Mouse (Mus musculus) lung, embryonic 15.5 days (tissue): ENCODE data around the gene Myo18b. TPM values are rescaled to one million over a fixed set of nuclear protein-coding genes. Genes with fewer than 3 reads are reported as not detected.
A peak's percentile ranks its signal among the peaks of the same experiment; 100 is the strongest.

ENCODE experiments used
- ATAC-seq: fragments of 200-750 bp; cut with Nextera tagmentation; 2 replicates; pipeline ENCODE4 v1.8.0; 2017; ENCODE audit warnings: moderate number of reproducible peaks, borderline replicate concordance; ENCODE audit not compliant: low FRiP score, low TSS enrichment; ENCODE audit errors: extremely low read depth
- H3K27ac ChIP-seq: fragments of 300-500 bp; sonication (generic); 2 replicates; pipeline ENCODE4 v1.5.1; 2015; ENCODE audit warnings: moderate library complexity, mild to moderate bottlenecking, inconsistent platforms
- H3K27me3 ChIP-seq: fragments of 300-500 bp; sonication (generic); 2 replicates; pipeline ENCODE4 v1.6.1; 2015; ENCODE audit warnings: inconsistent platforms
- H3K36me3 ChIP-seq: fragments of 300-500 bp; sonication (generic); 2 replicates; pipeline ENCODE4 v1.6.1; 2015; ENCODE audit warnings: inconsistent platforms
- H3K4me1 ChIP-seq: fragments of 300-500 bp; sonication (generic); 2 replicates; pipeline ENCODE4 v1.6.1; 2015; ENCODE audit warnings: inconsistent platforms
- H3K4me2 ChIP-seq: fragments of 300-500 bp; sonication (generic); 2 replicates; pipeline ENCODE4 v1.6.1; 2015; ENCODE audit warnings: inconsistent platforms, mild to moderate bottlenecking, moderate library complexity
- H3K4me3 ChIP-seq: fragments of 300-500 bp; sonication (generic); 2 replicates; pipeline ENCODE4 v1.5.1; 2015; ENCODE audit warnings: mild to moderate bottlenecking, inconsistent platforms
- H3K9ac ChIP-seq: fragments of 300-500 bp; sonication (generic); 2 replicates; pipeline ENCODE4 v1.6.1; 2015; ENCODE audit warnings: inconsistent platforms
- H3K9me3 ChIP-seq: fragments of 300-500 bp; sonication (generic); 2 replicates; pipeline ENCODE4 v1.6.1; 2016; ENCODE audit warnings: inconsistent platforms
- WGBS: fragments of 180-500 bp; shearing (Covaris S2); methylation state at CpG from one replicate; pipeline ENCODE4 v1.1.7; 2015; 5-methylcytosine and 5-hydroxymethylcytosine counted together
- polyA plus RNA-seq: library from polyadenylated mRNA; unstranded; fragments of >200 nt; fragmentation: Nextera tagmentation; extraction: Ambion mirVana; gene quantifications from 2 replicates; pipeline ENCODE4 v1.2.1, GENCODE M21; 2015

Myo18b gene
- polyA plus RNA-seq, 1 experiment from 2014 or later = 1.3 TPM

- H3K4me2 ChIP-seq = no peak overlapping the region
- H3K27me3 ChIP-seq = no peaks in the 10 kb centered on the region
- no peak overlapping the region for H3K27ac ChIP-seq
- no peaks in the 10 kb centered on the region for H3K9me3 ChIP-seq
- WGBS = 73% methylated on average over 6 of the region's 6 CpGs
- H3K9ac ChIP-seq = no peak overlapping the region
- no peak overlapping the region for H3K4me3 ChIP-seq
- no peaks in the 10 kb centered on the region for H3K4me1 ChIP-seq
- no peak for ATAC-seq
- H3K36me3 ChIP-seq = no peaks in the 10 kb centered on the region
Observed at GRCm38 (mm10) chr5:112728432-112728831, 167.7 kb downstream of the Myo18b start.

- Histone ChIP-seq H3K36me3 (no peaks in the 10 kb centered on the region), H3K27ac (no peak overlapping the region), H3K4me1 (no peaks in the 10 kb centered on the region), H3K9ac (no peak overlapping the region), H3K4me2 (no peak overlapping the region), H3K9me3 (no peaks in the 10 kb centered on the region), H3K27me3 (no peaks in the 10 kb centered on the region), H3K4me3 (no peak overlapping the region)
- WGBS = 39% methylated on average over 12 of the region's 12 CpGs
- ATAC-seq = peak; percentile 35; the same call in 1 of the 2 replicates
Observed at GRCm38 (mm10) chr5:112718655-112719306, 177.4 kb downstream of the Myo18b start.

- WGBS = 37% methylated on average over 8 of the region's 8 CpGs
- Histone ChIP-seq H3K27me3 (no peaks in the 10 kb centered on the region), H3K4me1 (no peaks in the 10 kb centered on the region), H3K36me3 (no peaks in the 10 kb centered on the region), H3K9ac (no peak overlapping the region), H3K9me3 (no peaks in the 10 kb centered on the region), H3K4me2 (no peak overlapping the region), H3K27ac (no peak overlapping the region), H3K4me3 (no peak overlapping the region)
- ATAC-seq = no peak
Observed at GRCm38 (mm10) chr5:112714679-112715446, 181.3 kb downstream of the Myo18b start.

GRCm38 (mm10) chr5:112709831-112710230 lies 186.3 kb downstream of the Myo18b start:
- ATAC-seq = no peak
- no peaks in the 10 kb centered on the region for H3K27me3 ChIP-seq
- H3K9ac ChIP-seq = no peak overlapping the region
- no peaks in the 10 kb centered on the region for H3K36me3 ChIP-seq
- H3K27ac ChIP-seq = no peak overlapping the region
- H3K4me2 ChIP-seq = no peak overlapping the region
- no peaks in the 10 kb centered on the region for H3K4me1 ChIP-seq
- no peak overlapping the region for H3K4me3 ChIP-seq
- H3K9me3 ChIP-seq = no peaks in the 10 kb centered on the region

GRCm38 (mm10) chr5:112708441-112708840 lies 187.7 kb downstream of the Myo18b start:
- Histone ChIP-seq H3K27ac (peak overlapping the region; percentile 15; the same call in 1 of the 2 replicates), H3K36me3 (no peaks in the 10 kb centered on the region), H3K9ac (no peak overlapping the region), H3K4me3 (no peak overlapping the region), H3K9me3 (no peaks in the 10 kb centered on the region; the same call in 1 of the 2 replicates), H3K4me2 (no peak overlapping the region), H3K4me1 (no peaks in the 10 kb centered on the region), H3K27me3 (no peaks in the 10 kb centered on the region)
- ATAC-seq = peak; percentile 62

GRCm38 (mm10) chr5:112707478-112707877 lies 188.7 kb downstream of the Myo18b start:
- H3K9me3 ChIP-seq = no peaks in the 10 kb centered on the region; the same call in 1 of the 2 replicates
- no peaks in the 10 kb centered on the region for H3K36me3 ChIP-seq
- no peaks in the 10 kb centered on the region for H3K4me1 ChIP-seq
- WGBS = 91% methylated on average over 2 of the region's 2 CpGs
- no peak overlapping the region for H3K9ac ChIP-seq
- no peak overlapping the region for H3K27ac ChIP-seq
- no peaks in the 10 kb centered on the region for H3K27me3 ChIP-seq
- no peak for ATAC-seq
- no peak overlapping the region for H3K4me2 ChIP-seq
- H3K4me3 ChIP-seq = no peak overlapping the region

GRCm38 (mm10) chr5:112700794-112701193 lies 195.4 kb downstream of the Myo18b start:
- no peak overlapping the region for H3K27ac ChIP-seq
- no peak overlapping the region for H3K4me2 ChIP-seq
- no peak overlapping the region for H3K4me3 ChIP-seq
- no peaks in the 10 kb centered on the region for H3K4me1 ChIP-seq
- no peaks in the 10 kb centered on the region; the same call in 1 of the 2 replicates for H3K9me3 ChIP-seq
- ATAC-seq = no peak
- no peaks in the 10 kb centered on the region for H3K27me3 ChIP-seq
- no peaks in the 10 kb centered on the region for H3K36me3 ChIP-seq
- H3K9ac ChIP-seq = no peak overlapping the region
- 40% methylated on average over 3 of the region's 3 CpGs for WGBS

- WGBS = 35% methylated on average over 4 of the region's 4 CpGs
- Histone ChIP-seq H3K4me2 (no peak overlapping the region), H3K9me3 (no peaks in the 10 kb centered on the region), H3K27ac (no peak overlapping the region), H3K4me1 (no peaks in the 10 kb centered on the region), H3K9ac (no peak overlapping the region), H3K27me3 (no peaks in the 10 kb centered on the region), H3K36me3 (no peaks in the 10 kb centered on the region), H3K4me3 (no peak overlapping the region)
- ATAC-seq = peak; percentile 23; the same call in 1 of the 2 replicates
Observed at GRCm38 (mm10) chr5:112696683-112697082, 199.5 kb downstream of the Myo18b start.

- ATAC-seq = peak; percentile 59; the same call in 1 of the 2 replicates
- Histone ChIP-seq H3K4me1 (no peaks in the 10 kb centered on the region), H3K27me3 (no peaks in the 10 kb centered on the region), H3K36me3 (no peaks in the 10 kb centered on the region), H3K4me2 (no peak overlapping the region), H3K9me3 (no peaks in the 10 kb centered on the region), H3K4me3 (no peak overlapping the region), H3K9ac (no peak overlapping the region), H3K27ac (no peak overlapping the region; the same call in 1 of the 2 replicates)
- WGBS = 44% methylated on average over 7 of the region's 7 CpGs
Observed at GRCm38 (mm10) chr5:112695254-112695711, 200.9 kb downstream of the Myo18b start.

- WGBS = 73% methylated on average over 18 of the region's 18 CpGs
- H3K27ac ChIP-seq = no peak overlapping the region
Observed at GRCm38 (mm10) chr5:112693286-112693849, 202.8 kb downstream of the Myo18b start.

GRCm38 (mm10) chr5:112687100-112687818 lies 208.9 kb downstream of the Myo18b start:
- no peaks in the 10 kb centered on the region for H3K4me1 ChIP-seq
- WGBS = 53% methylated on average over 4 of the region's 4 CpGs
- no peak overlapping the region for H3K4me2 ChIP-seq
- no peak overlapping the region for H3K9ac ChIP-seq
- no peak overlapping the region for H3K4me3 ChIP-seq
- H3K36me3 ChIP-seq = no peaks in the 10 kb centered on the region
- no peak overlapping the region for H3K27ac ChIP-seq
- H3K9me3 ChIP-seq = no peaks in the 10 kb centered on the region
- no peak for ATAC-seq
- no peaks in the 10 kb centered on the region for H3K27me3 ChIP-seq

More at GRCm38 (mm10) chr5:112693286-112693849, 202.8 kb downstream of the Myo18b start:
- Histone ChIP-seq H3K4me1 (no peaks in the 10 kb centered on the region), H3K4me2 (no peak overlapping the region), H3K36me3 (no peaks in the 10 kb centered on the region), H3K9me3 (no peaks in the 10 kb centered on the region), H3K4me3 (no peak overlapping the region), H3K9ac (no peak overlapping the region), H3K27me3 (no peaks in the 10 kb centered on the region)
- no peak for ATAC-seq
